ENCODE assay signal across 19 mouse cellular contexts in genomic region chr2:174868186-174868585, GRCm38 (mm10).
DNase-seq lines count a peak whose midpoint lies in the region; ATAC-seq and TF ChIP-seq lines count a peak whose summit lies in the region.
"Had no signal": no experiment of that assay in that cellular context is flagged by ENCODE, and none has a peak within 500 bp of the region (broad histone marks: within the 10 kb centered on the region; RNA-seq: fewer than 3 reads in every experiment).

No protein-coding gene starts in this region.

- H3K9ac ChIP-seq in intestine, embryonic 14.5 days (ENCODE audit: low read length), result no peak overlapping the region
- H3K9ac ChIP-seq in intestine, embryonic 15.5 days, result no peak overlapping the region
- no peak overlapping the region for H3K9ac ChIP-seq in limb, embryonic 14.5 days (ENCODE audit: low read depth, low read length, severe bottlenecking)
- H3K9ac ChIP-seq: hindbrain, embryonic 14.5 days; liver, embryonic 12.5 days; neural tube, embryonic 12.5 days had no signal

- 53% methylated on average over 3 of the region's 3 CpGs for WGBS in intestine, embryonic 14.5 days
- 46% methylated on average over 3 of the region's 3 CpGs for WGBS in intestine, embryonic 15.5 days
- WGBS in embryonic facial prominence, embryonic 10.5 days, result 48% methylated on average over 3 of the region's 3 CpGs
- 28% methylated on average over 3 of the region's 3 CpGs for WGBS in limb, embryonic 14.5 days

- no peaks in the 10 kb centered on the region for H3K27me3 ChIP-seq in intestine, embryonic 14.5 days (replicated peaks; ENCODE audit: control insufficient read depth, insufficient read depth, low read length)
- H3K27me3 ChIP-seq in intestine, embryonic 15.5 days (replicated peaks), result no peaks in the 10 kb centered on the region
- no peaks in the 10 kb centered on the region for H3K27me3 ChIP-seq in embryonic facial prominence, embryonic 10.5 days (replicated peaks; ENCODE audit: low read depth, poor library complexity, severe bottlenecking)
- H3K27me3 ChIP-seq in limb, embryonic 14.5 days (ENCODE audit: control insufficient read depth, insufficient read depth, low read length), result no peaks in the 10 kb centered on the region
- H3K27me3 ChIP-seq: liver, embryonic 12.5 days; neural tube, embryonic 12.5 days had no signal

- H3K9me3 ChIP-seq in intestine, embryonic 14.5 days (ENCODE audit: control insufficient read depth, low read length), result no peaks in the 10 kb centered on the region
- no peaks in the 10 kb centered on the region for H3K9me3 ChIP-seq in intestine, embryonic 15.5 days
- H3K9me3 ChIP-seq in embryonic facial prominence, embryonic 10.5 days, result no peaks in the 10 kb centered on the region
- no peaks in the 10 kb centered on the region for H3K9me3 ChIP-seq in limb, embryonic 14.5 days (ENCODE audit: control insufficient read depth, low read length)
- H3K9me3 ChIP-seq: liver, embryonic 12.5 days; neural tube, embryonic 12.5 days had no signal

- peak; percentile 87 for DNase-seq in heart, adult 11 months
- no peak for DNase-seq in heart, postnatal 36 days
- DNase-seq in intestine, embryonic 14.5 days (ENCODE audit: low spot score), result no peak
- DNase-seq in embryonic facial prominence, embryonic 10.5 days (ENCODE audit: low spot score), result peak; percentile 67
- peak; percentile 76 for DNase-seq in limb, embryonic 14.5 days (ENCODE audit: low spot score)
- no peak for DNase-seq in urinary bladder, postnatal 36 days (ENCODE audit: low spot score in 2 of 2)
- DNase-seq in frontal cortex, adult 2 months (ENCODE audit: extremely low spot score in 1 of 2, low spot score in 1 of 2), result no peak
- DNase-seq: adrenal gland, postnatal 36 days; cerebellum, adult 9-11 months; gastrocnemius, postnatal 36 days; kidney, postnatal 14 days; layer of hippocampus, adult 9-11 months; lung, postnatal 10 days; right cerebral cortex, postnatal 25 days had no signal

- no peak overlapping the region for H3K4me3 ChIP-seq in intestine, embryonic 14.5 days (ENCODE audit: low read depth, low read length)
- no peak overlapping the region for H3K4me3 ChIP-seq in intestine, embryonic 15.5 days (replicated peaks)
- no peak overlapping the region for H3K4me3 ChIP-seq in embryonic facial prominence, embryonic 10.5 days
- H3K4me3 ChIP-seq in limb, embryonic 14.5 days (replicated peaks; ENCODE audit: low read length), result no peak overlapping the region
- H3K4me3 ChIP-seq: liver, embryonic 12.5 days; neural tube, embryonic 12.5 days had no signal

- H3K4me2 ChIP-seq in intestine, embryonic 14.5 days (ENCODE audit: low read length), result no peak overlapping the region
- no peak overlapping the region for H3K4me2 ChIP-seq in intestine, embryonic 15.5 days (replicated peaks)
- H3K4me2 ChIP-seq in limb, embryonic 14.5 days (replicated peaks; ENCODE audit: low read depth, low read length, severe bottlenecking), result no peak overlapping the region
- H3K4me2 ChIP-seq: hindbrain, embryonic 14.5 days; liver, embryonic 12.5 days; neural tube, embryonic 12.5 days had no signal

- peaks cover 21% of the 10 kb centered on the region; the same call in 1 of the 2 replicates for H3K4me1 ChIP-seq in intestine, embryonic 14.5 days (replicated peaks; ENCODE audit: control insufficient read depth, insufficient read depth, low read length)
- H3K4me1 ChIP-seq in intestine, embryonic 15.5 days (replicated peaks), result peaks cover 19% of the 10 kb centered on the region
- H3K4me1 ChIP-seq in embryonic facial prominence, embryonic 10.5 days, result peaks cover 84% of the 10 kb centered on the region
- peaks cover 65% of the 10 kb centered on the region for H3K4me1 ChIP-seq in limb, embryonic 14.5 days (ENCODE audit: control insufficient read depth, insufficient read depth, low read length)

- 0 out of 2 replicates have a peak overlapping the region, but pooled peaks have one; percentile 54 for H3K27ac ChIP-seq in intestine, embryonic 14.5 days (ENCODE audit: low read depth)
- no peak overlapping the region for H3K27ac ChIP-seq in intestine, embryonic 15.5 days
- H3K27ac ChIP-seq in embryonic facial prominence, embryonic 10.5 days (replicated peaks), result peak overlapping the region; percentile 82
- H3K27ac ChIP-seq in limb, embryonic 14.5 days (replicated peaks; ENCODE audit: low read depth, low read length), result peak overlapping the region; percentile 90
- H3K27ac ChIP-seq: hindbrain, embryonic 14.5 days; liver, embryonic 12.5 days; neural tube, embryonic 12.5 days had no signal

- TF ChIP-seq POLR2A in limb, embryonic 14.5 days (IDR thresholded peaks at IDR 0.05; ENCODE audit: borderline replicate concordance, extremely low read depth, insufficient read depth, insufficient read length), result no peak

- no peaks in the 10 kb centered on the region for H3K36me3 ChIP-seq in intestine, embryonic 14.5 days (ENCODE audit: control insufficient read depth, insufficient read depth, low read length)
- no peaks in the 10 kb centered on the region for H3K36me3 ChIP-seq in intestine, embryonic 15.5 days
- H3K36me3 ChIP-seq in embryonic facial prominence, embryonic 10.5 days (replicated peaks), result no peaks in the 10 kb centered on the region
- H3K36me3 ChIP-seq in limb, embryonic 14.5 days (ENCODE audit: control insufficient read depth, insufficient read depth, low read length), result no peaks in the 10 kb centered on the region
- H3K36me3 ChIP-seq: liver, embryonic 12.5 days; neural tube, embryonic 12.5 days had no signal

- ATAC-seq in intestine, embryonic 14.5 days (replicated peaks; ENCODE audit: low FRiP score, low TSS enrichment, low read depth), result no peak
- ATAC-seq in intestine, embryonic 15.5 days, result no peak
- peak; percentile 79 for ATAC-seq in limb, embryonic 14.5 days (ENCODE audit: low FRiP score, low read depth)
- ATAC-seq: activated CD4-positive, CD25-positive, alpha-beta regulatory T cell, adult 4 months; liver, embryonic 12.5 days had no signal

- intact Hi-C loops in heart, postnatal 36 days (cut with DNase I), result no loop called here

Comparison
In these comparisons a context has a peak if more than half of its experiments do, and no peak if none do; other contexts are left out.
1. DNase-seq: peak in heart, adult 11 months (single experiment), embryonic facial prominence, embryonic 10.5 days (single experiment) and limb, embryonic 14.5 days (single experiment); none in heart, postnatal 36 days (0 of 2), intestine, embryonic 14.5 days (single experiment), urinary bladder, postnatal 36 days (0 of 2) and frontal cortex, adult 2 months (0 of 2).